Mouse (Mus musculus): ENCODE data around the gene Abhd13. TPM values are rescaled to one million over a fixed set of nuclear protein-coding genes. Genes with fewer than 3 reads are reported as not detected.

Abhd13 gene
- 1 to 10 TPM; 6.9 to 8.2 TPM for total RNA-seq (2021)
- long read RNA-seq, experiment 1, full-length matches to known transcripts, result 17 of 17 reads
- long read RNA-seq, experiment 1, partial matches to known transcripts, result 0 of 17 reads
- long read RNA-seq, experiment 1, other reads (novel, unspliced or antisense), result 0 of 17 reads
- long read RNA-seq, experiment 2, full-length matches to known transcripts, result 9 of 9 reads
- long read RNA-seq, experiment 2, partial matches to known transcripts, result 0 of 9 reads
- long read RNA-seq, experiment 2, other reads (novel, unspliced or antisense), result 0 of 9 reads

DNA sequence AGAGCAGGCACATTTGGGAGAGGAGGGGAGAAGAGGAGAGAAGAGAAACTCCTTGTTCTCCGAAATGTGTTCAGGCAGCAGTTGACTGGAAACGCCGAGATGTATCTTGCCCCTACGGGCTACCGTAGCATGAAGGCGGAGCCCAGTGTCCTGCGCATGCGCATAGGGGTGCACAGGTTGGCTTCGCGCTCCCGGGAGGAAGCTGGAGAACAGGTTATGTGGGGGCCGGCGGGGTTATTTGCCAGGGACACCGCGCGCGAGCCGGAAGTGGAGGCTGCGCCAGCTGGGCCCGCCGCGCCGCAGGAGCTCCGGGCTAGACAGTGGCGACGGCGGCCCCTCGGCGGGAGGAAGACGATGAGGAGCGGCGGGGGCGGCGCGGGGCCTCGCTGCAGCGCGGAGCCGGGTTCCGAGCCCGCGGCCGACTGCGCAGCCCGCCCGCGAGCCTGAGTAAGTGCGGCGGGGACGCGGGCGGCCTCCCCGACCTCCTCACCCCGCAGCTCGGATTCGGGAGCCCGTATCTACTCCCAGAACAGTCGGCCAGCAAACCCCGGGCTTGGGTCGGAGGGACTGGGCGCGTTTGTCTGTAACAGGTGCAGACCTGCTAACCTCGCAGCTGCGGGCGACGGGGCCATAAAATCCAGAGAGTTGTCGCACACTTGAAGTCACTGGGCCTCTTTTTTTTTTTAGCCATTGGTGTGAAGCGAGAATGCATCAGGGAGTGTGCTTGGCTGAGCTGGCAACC, at the start of gene Abhd13, which contains the start of gene Lig4:
Gene Abhd13, plus strand, starts transcription at position 135 of the 742 bp plus-strand sequence.
Gene Lig4, minus strand, starts transcription at position 114 of the 742 bp plus-strand sequence.
- DNase-seq, result peak; percentile 99
- peak within 1 kb of the TSS; percentile 93 for H3K27ac ChIP-seq
- intact Hi-C loops (cut with DNase I), result loop anchor here (2.0 to 10.0 kb wide), 3 partner anchors 67 to 425 kb away; no protein-coding TSS in a partner anchor
- peak within 1 kb of the TSS; percentile 82 for H3K4me3 ChIP-seq
- no peak for TF ChIP-seq CTCF (IDR thresholded peaks at IDR 0.05)

DNA sequence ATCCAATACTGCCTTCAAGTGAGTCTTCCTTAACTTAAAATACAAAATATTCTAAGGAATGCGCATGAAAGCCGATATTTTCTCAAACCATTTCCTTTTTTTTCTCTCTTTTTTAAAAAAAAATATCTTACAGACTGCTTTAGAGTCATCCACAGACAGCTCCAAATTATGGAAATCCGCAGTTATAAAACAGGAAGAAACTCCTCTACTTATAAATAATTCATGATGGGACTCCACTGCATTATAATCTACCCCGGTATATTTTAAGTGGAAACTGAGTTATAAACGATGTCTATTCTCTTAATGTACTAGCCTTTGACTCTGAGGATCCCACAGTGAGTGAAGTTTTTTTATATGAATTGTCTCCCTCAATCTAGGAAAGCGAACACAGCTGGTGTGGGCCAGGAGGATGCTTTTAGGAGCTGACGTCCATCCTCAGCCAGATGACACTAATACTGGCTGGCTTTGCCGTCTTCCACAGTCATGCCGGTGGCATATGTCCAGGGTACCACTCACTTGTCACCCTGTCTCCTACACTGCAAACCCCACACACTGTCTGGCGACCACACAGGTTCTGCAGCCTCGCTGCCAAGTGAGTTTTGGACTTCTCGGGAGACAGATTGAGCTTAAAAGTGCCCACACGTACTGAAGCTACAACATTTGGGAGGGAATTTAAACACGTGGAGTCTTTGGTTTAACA, 47.6 kb upstream of the Abhd13 start:
- no peak overlapping the region for H3K4me3 ChIP-seq
- TF ChIP-seq CTCF (IDR thresholded peaks at IDR 0.05), result no peak
- intact Hi-C loops (cut with DNase I), result loop anchor here (10.0 kb wide), 1 partner anchor 585 kb away; no protein-coding TSS in a partner anchor
- no peak for DNase-seq
- no peak overlapping the region for H3K27ac ChIP-seq

DNA sequence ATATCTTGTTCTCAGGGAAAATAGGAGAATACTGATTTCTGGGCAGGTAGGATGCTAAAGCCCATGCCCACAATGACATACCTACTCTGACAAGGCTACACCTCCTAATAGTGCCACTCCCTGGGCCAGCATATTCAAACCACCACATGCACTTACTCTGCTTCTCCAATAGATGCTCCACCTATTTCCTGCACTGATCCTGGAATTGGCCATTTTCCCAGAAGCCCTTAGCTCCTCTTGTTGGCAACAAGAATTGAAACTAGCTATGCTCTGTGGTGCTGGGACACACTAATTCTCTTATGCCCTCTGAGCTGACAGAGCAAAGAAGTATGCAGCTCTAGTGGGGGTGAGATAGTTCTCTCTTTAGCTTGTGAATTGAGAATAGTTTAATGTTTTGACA, 44.8 kb upstream of the Abhd13 start:
- no peak overlapping the region for H3K27ac ChIP-seq
- DNase-seq, result no peak
- no peak for TF ChIP-seq CTCF (IDR thresholded peaks at IDR 0.05)
- no peak overlapping the region for H3K4me3 ChIP-seq
- intact Hi-C loops (cut with DNase I), result loop anchor here (10.0 kb wide), 1 partner anchor 588 kb away; no protein-coding TSS in a partner anchor

DNA sequence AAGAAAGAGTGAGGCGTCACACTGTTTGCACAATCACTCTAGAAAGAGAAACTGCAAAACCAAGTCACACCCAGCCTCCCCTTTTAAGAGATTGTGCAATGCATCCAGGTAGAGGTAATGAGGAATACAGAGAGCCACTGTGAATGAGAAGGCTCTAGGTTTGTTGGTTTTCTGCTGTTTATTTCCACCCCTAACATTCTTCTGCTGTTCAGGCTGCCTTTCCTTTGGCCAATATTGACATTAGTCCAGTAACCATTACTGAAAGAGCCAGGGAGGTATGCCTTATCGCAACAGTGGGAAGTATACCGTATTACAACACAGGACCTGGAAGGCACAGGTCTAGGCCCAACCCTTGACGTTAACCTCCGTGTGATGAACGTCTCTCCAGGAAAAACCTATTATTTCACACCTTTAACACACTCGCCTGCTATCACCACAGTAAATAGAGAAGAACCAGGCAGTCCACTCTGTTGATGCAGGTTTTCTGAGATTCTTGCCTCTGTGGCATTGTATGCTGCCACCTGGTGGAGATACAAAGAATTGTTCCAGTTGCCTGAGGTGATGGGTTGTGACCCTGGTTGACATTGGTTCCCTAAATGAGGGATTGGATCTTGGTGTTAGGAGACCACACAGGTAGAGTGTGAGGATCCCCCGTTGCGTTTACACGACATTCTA, 42.5 kb upstream of the Abhd13 start:
- Histone ChIP-seq H3K4me3 (no peak overlapping the region), H3K27ac (no peak overlapping the region)
- DNase-seq, result no peak
- peak; percentile 91; the same call in 1 of the 2 replicates for TF ChIP-seq CTCF (IDR thresholded peaks at IDR 0.05)
- intact Hi-C loops (cut with DNase I), result loop anchor here (10.0 kb wide), 1 partner anchor 590 kb away; no protein-coding TSS in a partner anchor

DNA sequence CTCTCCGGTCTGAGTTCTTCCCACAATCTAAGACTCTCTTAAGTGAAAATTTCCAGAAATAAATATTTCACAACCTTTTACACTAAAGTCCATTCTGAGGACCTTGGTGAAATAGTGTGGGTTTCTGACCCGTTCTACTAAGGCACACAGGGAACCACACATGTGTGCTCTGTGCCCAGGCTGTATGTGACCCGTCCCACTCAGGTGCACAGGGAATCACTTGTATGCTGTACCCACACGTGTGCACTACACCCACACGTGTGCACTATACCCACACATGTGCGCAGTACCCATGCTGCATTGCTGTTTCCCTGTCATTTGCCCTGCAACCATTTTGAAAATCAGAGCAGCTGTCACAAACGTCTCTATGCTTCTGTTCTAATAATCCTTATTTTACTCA, 41.9 kb upstream of the Abhd13 start:
- no peak for DNase-seq
- intact Hi-C loops (cut with DNase I), result loop anchor here (10.0 kb wide), 1 partner anchor 591 kb away; no protein-coding TSS in a partner anchor
- Histone ChIP-seq H3K27ac (no peak overlapping the region), H3K4me3 (no peak overlapping the region)
- no peak for TF ChIP-seq CTCF (IDR thresholded peaks at IDR 0.05)

DNA sequence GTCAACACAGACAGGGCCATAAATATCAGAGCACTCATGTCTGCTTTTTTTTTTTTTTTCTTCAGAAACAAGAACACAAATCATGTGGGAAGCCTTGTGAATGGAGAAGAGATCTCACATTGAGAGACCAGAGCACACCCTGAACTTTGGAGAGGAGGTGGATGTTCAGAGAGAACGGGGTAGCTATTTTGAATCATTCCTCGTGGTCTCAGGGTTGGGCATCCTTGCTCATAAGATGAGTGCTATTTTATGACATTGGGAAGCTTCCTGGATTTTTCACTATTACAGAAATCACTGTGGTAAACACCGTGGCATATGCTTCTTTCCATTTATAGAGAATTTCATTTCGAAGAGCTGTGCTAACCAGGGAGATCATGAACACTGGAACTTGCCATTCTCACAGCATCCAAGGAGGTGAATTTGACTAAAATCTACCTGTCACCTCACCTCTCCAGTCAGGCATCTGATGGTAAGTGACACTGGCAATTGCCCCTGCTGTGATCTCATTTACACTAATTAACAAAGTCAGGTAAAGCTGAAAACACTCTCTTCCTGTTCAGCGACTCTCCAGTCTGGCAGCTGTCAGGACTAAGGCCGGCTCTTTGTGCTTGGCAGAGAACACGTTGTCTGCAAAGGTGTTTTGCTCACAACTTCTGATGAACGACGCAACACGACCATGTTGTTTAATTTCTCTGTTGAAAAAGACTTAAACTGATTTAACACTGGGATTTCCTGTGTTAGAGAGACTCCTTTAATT, 28.2 kb upstream of the Abhd13 start:
- no peak for TF ChIP-seq CTCF (IDR thresholded peaks at IDR 0.05)
- H3K27ac ChIP-seq, result no peak overlapping the region
- H3K4me3 ChIP-seq, result no peak overlapping the region
- no peak for DNase-seq
- intact Hi-C loops (cut with DNase I), result no loop called here

DNA sequence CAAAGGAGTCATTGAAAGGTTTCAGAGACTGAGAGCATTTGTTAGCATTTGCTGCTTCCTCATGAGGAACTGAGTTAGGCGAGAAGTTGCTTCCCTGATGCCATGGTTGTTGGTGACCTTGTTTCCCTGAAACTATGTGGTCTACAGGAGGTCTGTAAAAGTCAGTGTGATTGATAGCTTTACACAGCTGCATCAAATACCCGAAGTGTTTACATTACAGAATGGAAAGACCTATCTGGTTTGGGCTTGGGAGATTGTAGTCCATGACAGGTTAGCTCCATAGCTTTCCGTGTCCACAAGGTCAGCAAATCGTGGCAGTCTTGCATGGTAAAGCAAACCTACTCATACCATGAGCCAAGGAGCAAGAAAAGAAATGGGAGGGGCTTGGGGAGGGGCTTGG, 19.2 kb upstream of the Abhd13 start:
- H3K27ac ChIP-seq, result no peak overlapping the region
- intact Hi-C loops (cut with DNase I), result no loop called here
- no peak for TF ChIP-seq CTCF (IDR thresholded peaks at IDR 0.05)

DNA sequence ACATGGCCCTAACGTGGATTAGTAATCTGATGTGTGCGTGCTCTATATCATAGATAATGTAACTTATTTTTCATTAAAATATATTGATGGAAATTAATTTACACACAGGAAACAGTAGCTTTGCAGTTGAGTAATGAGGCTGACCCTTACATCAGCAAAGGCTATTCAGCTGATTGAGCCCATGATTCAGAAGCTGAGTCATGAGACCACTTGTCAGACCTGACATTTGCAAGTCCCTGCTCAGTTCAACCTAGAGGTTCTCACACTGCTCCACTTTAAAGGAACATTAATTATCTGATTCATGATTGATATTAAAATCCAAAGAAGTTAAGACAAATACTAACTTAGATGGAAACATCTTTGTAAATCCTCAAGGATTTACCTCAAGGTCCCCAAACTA, 17.6 kb upstream of the Abhd13 start:
- H3K27ac ChIP-seq, result no peak overlapping the region
- intact Hi-C loops (cut with DNase I), result no loop called here
- H3K4me3 ChIP-seq, result no peak overlapping the region
- TF ChIP-seq CTCF (IDR thresholded peaks at IDR 0.05), result no peak
- DNase-seq, result no peak

More for the DNA sequence above, 19.2 kb upstream of the Abhd13 start:
- no peak overlapping the region for H3K4me3 ChIP-seq
- no peak for DNase-seq

DNA sequence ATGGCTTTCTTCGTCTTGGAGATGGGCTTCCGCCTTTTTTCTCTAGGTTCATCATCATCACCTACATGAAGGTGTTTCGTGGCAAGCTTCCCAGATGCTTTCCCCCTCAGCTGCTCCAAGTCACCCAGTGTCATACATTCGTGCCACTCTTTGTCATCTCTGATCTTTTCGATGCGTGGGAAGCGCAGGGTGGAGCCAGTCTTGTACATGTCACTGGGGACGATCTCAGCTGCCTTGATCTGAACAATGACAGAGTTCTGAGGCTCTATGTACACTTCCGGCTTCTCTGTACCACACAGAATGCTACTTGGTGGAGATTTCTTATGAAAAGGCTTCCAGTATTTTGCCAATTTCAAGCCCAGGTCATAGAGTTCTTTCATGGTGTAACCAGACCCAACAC, 5.6 kb upstream of the Abhd13 start:
- Histone ChIP-seq H3K4me3 (no peak overlapping the region), H3K27ac (no peak overlapping the region)
- intact Hi-C loops (cut with DNase I), result loop anchor here (10.0 kb wide), 1 partner anchor 73 kb away; no protein-coding TSS in a partner anchor
- no peak for DNase-seq
- no peak for TF ChIP-seq CTCF (IDR thresholded peaks at IDR 0.05)

DNA sequence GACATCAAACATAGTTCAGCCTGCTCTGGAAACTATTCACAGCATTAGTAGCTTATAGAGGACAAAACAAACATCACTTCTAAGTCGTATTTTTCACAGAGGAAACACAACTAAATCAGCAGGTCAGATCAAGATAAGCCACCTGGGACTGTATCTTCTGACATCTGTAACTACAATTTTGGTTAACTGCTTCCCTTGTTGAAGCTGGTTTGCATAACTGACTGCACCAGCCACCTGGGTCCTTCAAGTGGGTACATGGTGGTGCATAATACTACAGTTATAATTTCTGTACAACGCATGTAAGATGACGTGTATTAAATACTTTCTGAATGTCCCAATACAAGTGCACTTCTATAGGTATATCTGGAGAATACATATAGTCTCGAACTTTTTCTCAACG, 2.2 kb upstream of the Abhd13 start:
- intact Hi-C loops (cut with DNase I), result loop anchor here (10.0 kb wide), 1 partner anchor 70 kb away; no protein-coding TSS in a partner anchor
- TF ChIP-seq CTCF (IDR thresholded peaks at IDR 0.05), result no peak
- DNase-seq, result no peak
- Histone ChIP-seq H3K27ac (no peak overlapping the region), H3K4me3 (peak overlapping the region; percentile 83)

DNA sequence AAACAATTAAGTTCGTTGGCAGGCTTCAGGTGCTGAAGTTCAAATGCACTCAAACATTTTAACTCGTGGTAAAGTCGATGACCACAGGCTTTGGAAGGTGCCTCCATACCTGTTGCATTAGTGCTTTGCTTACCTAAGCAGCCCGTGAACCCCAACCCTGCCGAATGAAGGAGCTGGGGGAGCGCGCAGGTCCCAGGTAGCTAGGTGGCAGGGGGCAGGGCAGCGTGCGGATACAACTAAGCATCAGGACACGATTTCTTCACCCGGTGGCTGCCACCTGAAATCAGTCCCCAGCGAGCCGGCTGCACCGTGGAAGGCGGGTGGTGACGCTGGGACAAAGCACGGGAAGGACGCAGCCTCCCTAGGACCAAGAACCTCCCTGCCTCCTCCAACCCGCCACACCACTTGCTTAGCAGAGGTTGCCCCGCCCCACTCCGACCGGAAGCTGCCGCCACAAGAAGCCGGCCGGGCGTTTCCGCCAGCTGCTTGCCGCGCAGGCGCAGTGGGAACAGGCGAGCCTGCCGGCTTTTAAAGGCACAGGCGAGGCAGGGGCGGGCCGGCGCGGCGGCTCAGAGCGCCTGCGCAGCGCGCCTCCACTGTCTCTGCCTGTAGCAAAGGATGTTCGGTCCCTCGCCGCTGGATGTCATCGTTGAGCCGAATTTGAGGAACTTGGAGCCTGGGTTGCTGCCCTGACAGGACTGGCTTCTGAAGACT, 1.5 kb upstream of the Abhd13 start:
- intact Hi-C loops (cut with DNase I), result loop anchor here (2.0 to 10.0 kb wide), 3 partner anchors 69 to 427 kb away; no protein-coding TSS in a partner anchor
- peak; percentile 100 for DNase-seq
- Histone ChIP-seq H3K4me3 (peak overlapping the region; percentile 83), H3K27ac (peak overlapping the region; percentile 93)
- peak; percentile 87 for TF ChIP-seq CTCF (IDR thresholded peaks at IDR 0.05)
